Mouse (Mus musculus) brain, embryonic 18.5 days (tissue): Measurements from ENCODE around the gene Fam126a.
"Not testable (repeated sequence)": the region's sequence is repeated elsewhere in the genome, so short reads cannot be mapped to it uniquely, and the experiment has no call there.

Experiments used
- DNase-seq: peaks from one replicate; pipeline ENCODE4 v3.0.0-alpha.2; 2012; ENCODE audit warnings: low read depth, low spot score

Fam126a gene

DNA sequence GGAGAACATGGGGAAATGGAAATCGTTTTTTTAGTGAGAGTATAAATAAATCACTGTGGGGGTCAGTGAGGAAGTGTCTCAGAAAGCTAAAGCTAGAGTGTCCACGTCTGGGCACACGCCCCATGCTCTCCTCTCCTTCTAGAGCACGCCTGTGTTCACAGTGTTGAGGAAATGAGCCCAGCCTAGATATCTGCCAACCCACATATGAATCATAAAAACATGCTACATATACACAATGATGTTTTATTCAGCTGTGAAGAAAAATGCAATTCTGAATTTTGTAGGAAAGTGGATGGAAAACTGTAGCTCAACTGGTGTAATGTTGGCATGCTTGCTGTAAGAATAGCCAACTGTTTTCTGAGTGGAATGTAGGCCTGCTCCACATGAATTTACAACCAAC lies 130.3 kb downstream of the Fam126a start:
- no peak for DNase-seq

GRCm38 (mm10) chr5:23893864-23894771 lies 136.4 kb downstream of the Fam126a start:
- DNase-seq = no peak

GRCm38 (mm10) chr5:23893156-23893863 lies 137.2 kb downstream of the Fam126a start:
- no peak for DNase-seq

DNA sequence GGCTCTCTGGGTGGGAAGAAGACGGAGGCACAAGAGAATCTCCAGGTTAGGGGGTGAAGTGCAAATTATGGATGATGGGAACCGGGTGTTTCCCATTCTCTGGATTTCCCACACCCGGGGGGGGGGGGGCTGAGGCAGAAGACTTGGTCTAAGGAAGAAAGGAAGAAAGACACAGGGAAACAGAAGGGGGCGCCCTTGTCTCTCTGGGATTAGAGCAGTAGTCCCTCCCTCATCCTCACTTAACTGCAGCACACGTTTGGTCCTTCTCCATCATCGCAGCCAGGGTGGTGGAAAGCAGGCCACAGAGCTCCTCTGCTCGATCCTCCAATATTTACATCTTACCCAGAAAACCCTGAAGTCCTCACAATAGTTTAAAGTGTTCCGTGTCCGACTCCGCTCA lies 139.8 kb downstream of the Fam126a start:
- DNase-seq = no peak

DNA sequence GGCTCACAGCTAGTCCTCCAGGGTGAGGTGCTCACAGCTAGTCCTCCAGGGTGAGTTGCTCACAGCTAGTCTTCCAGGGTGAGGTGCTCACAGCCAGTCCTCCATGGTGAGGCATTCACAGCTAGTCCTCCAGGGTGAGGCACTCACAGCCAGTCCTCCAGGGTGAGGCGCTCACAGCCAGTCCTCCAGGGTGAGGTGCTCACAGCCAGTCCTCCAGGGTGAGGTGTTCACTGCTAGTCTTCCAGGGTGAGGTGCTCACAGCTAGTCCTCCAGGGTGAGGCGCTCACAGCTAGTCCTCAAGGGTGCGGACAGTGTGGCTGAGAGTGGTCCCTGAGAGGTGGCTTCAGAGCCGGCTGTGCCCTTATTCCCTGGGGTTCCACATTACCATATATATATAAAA lies 141.0 kb downstream of the Fam126a start:
- DNase-seq = no peak

- DNase-seq = no peak
Observed at GRCm38 (mm10) chr5:23887111-23887510, 143.4 kb downstream of the Fam126a start.

DNA sequence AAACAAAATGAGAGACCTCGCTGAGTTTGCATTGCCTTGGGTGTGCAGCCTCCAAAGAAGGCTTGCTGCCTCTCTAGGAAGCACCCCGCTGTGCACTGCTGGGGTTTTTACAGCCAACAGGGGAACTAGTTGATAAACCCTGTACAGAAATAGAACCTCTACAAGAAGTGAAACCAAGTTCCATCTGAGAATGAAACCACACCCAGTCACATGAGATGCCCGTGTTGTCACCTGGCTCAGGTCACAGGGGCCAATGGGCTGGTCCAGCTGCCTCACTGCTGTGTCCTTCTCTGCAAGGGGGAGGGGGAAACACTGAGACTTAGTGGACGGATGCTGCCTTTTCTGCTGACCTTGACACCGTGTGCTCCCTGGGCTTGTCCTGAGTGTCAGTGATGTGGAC lies 156.0 kb downstream of the Fam126a start:
- no peak for DNase-seq

DNA sequence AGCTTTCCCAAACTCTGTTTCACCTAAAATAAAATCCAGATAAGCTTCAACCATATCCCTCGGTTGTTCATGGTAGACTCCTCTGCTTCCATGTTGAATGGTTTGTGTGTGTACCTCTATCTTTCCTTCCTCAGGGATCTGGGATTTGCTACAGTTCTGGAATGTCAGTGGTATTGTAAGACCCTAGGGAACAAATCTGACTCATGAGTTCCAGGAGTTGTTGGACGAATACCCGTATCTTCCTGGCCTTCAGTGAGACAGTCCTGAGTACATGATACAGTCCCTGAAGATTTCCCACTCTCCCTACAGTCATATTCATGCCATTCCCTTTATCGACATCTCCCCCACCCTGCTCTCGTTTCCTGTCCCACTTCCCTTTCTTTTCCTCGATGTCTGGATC lies 157.9 kb downstream of the Fam126a start:
- no peak for DNase-seq

DNA sequence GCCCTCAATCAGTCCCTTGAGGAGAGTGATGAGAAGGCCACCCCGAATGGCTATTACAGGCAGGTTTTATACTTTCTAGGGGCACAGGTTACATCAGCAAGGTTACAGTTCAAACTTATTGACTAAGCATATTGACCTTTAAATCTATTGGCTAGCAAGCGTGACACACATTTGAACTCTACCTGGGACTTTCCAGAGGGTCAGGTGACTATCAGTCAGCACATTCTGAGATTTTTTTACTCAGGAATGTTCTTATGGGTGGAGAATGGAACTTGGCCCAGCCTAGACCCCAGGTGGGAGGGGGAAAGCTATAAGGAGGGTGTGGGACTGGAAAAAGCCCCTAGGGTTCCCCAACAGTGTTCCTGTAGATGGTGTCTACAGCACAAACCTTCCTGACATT lies 159.2 kb downstream of the Fam126a start:
- not testable (repeated sequence) for DNase-seq

GRCm38 (mm10) chr5:23865941-23866340 lies 164.5 kb downstream of the Fam126a start:
- no peak for DNase-seq
